Mouse (Mus musculus): Measurements from ENCODE around the gene Prkar1a.

GRCm38 (mm10) chr11:109667371-109667770 is 18.2 kb downstream of the Prkar1a start:
- TF ChIP-seq CTCF (IDR thresholded peaks at IDR 0.05; ENCODE audit: borderline replicate concordance, insufficient read depth, low read length) (no peak), POLR2A (IDR thresholded peaks at IDR 0.05; ENCODE audit: low read depth, low read length) (no peak)
